Mouse (Mus musculus) ovary, postnatal 14 days (tissue): ENCODE data around the gene Siae.

Experiments
- DNase-seq: peaks from one replicate; pipeline ENCODE4 v3.0.0; 2022; ENCODE audit warnings: low spot score

The Siae gene

GRCm38 (mm10) chr9:37540701-37541575 lies 14.6 kb upstream of the Siae start:
- no peak for DNase-seq

GRCm38 (mm10) chr9:37541851-37542642 lies 13.5 kb upstream of the Siae start:
- no peak for DNase-seq

DNA sequence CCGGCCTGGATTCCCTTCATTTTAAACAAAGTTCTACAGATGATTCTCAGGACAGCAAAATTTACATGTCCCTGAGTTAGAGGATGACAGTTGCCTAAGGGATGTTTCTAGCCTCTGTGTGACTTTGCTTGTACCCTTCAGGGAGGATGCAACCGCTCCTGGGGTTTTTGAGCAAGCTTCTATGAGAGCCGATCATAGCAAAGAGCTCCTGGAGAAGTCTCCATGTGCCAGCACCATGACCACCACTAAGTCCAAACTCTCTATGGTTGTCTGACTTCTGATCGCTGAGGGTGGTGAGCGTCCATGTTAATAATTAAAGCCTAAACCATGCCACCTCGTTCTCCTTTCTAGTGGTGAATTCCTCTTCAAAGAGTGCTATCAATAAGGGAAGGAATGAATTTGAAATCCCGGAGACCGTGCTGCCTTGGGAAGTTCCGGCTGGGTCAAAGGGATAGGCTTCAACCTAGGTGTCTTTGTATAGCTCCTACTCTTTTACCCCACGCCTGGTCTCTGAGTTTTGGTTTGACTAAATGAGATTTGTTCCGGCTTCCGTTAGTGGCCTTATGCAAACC lies 11.5 kb upstream of the Siae start:
- no peak for DNase-seq

DNA sequence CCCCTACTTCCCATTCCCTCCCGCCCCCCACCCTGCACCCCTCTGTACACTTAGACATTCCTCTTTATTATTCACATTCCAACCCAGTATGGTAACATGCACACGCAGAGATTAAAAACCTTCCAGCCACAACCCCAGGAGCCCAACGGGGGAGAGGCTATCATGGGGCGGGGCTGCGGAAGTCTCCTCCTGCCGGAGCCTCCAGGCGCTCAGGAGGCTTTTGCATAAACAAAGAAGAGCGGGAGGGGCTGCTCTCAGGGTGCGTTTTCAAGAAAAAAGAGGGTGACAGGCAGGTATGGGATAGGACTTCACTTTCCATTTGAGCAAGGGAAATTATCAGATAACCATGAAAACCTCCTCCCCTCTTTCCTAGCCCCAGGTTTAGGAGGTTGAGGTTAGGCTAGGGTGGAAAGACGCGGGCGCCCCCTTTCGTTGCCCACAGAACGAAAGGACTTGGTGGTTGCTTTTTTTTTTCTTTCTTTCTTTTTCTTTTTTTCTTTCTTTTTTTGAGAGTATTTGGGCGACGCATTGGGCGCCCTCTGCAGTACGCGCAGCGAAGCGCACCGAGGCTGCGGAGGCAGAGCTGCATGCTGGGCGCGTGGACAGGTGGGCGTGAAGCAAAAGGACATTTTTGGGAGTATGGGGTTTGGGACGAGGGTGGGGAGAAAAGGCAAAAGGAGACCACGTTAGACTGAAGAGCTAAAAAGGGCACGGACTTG lies 10.9 kb upstream of the Siae start:
- DNase-seq, result peak; percentile 65

GRCm38 (mm10) chr9:37545166-37545610 lies 10.3 kb upstream of the Siae start:
- DNase-seq, result no peak

DNA sequence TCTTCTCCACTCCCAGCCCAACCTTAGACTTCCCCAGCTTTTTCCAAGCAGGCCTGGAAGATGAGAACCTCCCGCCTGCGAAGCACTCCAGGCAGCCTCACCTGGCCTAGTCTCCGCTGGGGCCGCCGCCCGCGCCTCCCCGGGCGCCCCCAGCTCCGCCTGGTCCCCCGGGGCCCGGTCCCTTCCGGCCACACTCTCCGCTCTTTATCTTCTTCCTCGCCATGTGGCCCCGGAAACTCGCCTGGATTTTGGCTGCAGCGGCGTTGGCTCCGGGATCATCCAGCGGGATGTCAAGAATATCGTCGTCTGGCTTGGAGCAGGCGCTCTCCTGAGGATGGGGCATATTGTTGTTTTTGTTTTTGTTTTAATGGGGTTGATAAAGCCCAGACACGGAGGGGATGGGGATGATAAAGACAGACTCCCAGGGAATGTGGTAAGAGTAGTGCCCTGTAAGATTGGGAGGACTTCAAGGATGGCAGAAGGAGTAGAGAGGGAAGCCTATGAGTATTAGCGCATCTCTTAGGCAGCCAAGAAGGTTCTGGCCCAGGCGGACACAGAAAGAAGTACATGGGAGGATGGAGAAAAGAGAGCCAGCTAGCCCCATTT lies 9.5 kb upstream of the Siae start:
- no peak for DNase-seq

GRCm38 (mm10) chr9:37546889-37547288 lies 8.6 kb upstream of the Siae start:
- DNase-seq, result no peak

GRCm38 (mm10) chr9:37550435-37550834 lies 5.1 kb upstream of the Siae start:
- no peak for DNase-seq

- no peak for DNase-seq
Measured at GRCm38 (mm10) chr9:37551751-37552531, 3.6 kb upstream of the Siae start.

DNA sequence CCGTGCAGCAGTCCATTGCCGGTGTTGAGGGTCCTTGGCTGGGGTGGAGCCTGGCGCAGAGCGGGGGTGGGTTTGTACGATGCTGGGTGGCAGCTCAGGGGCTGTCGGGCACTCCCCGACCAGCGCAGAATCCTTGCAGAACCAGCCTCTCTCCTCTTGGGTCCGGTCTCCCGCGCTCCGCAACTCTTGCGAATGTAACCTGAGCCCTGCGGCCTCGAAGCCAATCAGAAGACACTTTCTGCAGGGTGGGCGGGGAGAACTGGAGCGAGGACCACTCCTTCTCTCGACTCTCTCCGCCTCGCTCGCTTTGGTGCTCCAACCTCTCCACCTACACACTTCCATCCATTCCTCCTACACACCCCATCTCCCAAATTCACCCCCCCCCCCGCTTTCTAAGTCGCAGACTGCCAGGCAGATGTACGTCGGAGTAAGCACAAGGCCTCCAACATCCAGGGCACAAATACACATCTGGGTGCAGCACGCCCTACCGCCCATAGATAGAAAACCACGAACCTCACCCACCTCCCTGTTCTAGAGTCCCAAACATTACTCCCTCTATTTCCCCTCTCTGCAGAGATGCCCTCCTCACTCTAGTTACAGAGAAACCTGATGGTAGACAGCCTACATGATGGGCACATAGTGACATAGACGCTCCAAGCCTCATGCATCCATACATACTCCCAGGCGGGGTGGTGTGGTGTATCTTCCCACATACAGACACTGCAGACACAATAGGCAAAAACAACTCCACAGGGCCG lies 2.8 kb upstream of the Siae start, which contains the start of gene Nrgn:
Gene Nrgn (minus strand): TSS at position 369 of the 758 bp plus-strand sequence.
- peak; percentile 76 for DNase-seq

GRCm38 (mm10) chr9:37554279-37554678 lies 1.2 kb upstream of the Siae start:
- DNase-seq, result no peak

DNA sequence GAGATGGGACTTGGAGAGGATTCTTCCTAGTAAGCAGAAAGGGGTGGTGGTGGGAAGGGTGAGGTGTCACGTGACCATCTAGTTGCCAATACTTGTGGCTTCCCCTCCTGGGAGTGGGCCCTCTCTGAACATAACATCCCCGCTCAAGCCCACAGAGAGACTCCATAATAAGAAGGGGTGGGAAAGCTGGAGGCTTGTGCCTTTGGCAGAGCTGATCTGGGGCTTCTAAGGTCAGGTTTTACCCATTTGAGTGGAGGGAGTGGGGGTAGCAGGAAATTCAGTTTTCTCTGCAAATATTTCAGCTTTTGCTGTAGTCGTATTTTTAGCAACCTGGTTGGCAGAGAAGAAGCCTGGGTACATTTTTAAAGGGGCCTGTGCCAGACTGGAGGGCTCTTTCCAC lies 868 bp downstream of the Siae start:
- no peak for DNase-seq

DNA sequence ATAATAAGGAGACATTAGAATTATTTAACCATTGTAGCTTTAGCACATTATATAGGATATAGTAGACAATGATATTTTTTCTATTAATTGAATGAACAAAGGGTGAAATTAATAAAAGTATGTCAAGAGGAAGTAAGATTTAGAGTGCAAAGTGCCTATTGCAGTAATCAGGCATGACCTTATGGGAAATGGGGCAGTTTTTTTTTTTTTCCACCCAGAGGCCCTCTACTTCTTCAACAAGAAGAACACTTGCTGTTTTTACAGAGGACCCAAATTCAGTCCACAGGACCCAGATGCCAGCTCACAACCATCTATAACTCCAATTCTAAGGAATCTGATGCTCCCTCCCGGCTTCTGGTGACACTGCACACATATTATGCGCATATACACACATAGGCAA lies 5.1 kb downstream of the Siae start:
- no peak for DNase-seq

GRCm38 (mm10) chr9:37563805-37564204 lies 8.3 kb downstream of the Siae start:
- DNase-seq, result no peak

DNA sequence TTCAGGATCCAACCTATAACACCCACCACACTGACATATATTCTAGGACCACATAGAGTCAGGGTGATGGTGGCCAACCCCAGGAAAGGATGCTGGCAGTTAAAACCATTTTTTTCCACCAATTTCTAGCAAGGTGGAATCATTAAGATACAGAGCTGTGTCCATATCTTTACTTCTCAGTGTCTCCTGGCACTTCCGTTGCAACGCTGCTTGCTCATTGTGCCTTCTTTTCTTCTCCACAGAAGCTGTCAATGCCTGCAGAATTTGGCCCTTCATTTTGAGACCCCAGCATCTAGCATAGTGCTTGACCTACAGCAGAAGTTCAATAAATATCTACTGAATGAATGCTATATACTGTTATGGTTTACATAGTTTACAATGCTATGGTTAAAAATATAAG lies 11.5 kb downstream of the Siae start:
- no peak for DNase-seq

- DNase-seq, result no peak
Measured at GRCm38 (mm10) chr9:37567454-37567853, 12.0 kb downstream of the Siae start.

GRCm38 (mm10) chr9:37567892-37568604 lies 12.6 kb downstream of the Siae start:
- peak; percentile 27 for DNase-seq

DNA sequence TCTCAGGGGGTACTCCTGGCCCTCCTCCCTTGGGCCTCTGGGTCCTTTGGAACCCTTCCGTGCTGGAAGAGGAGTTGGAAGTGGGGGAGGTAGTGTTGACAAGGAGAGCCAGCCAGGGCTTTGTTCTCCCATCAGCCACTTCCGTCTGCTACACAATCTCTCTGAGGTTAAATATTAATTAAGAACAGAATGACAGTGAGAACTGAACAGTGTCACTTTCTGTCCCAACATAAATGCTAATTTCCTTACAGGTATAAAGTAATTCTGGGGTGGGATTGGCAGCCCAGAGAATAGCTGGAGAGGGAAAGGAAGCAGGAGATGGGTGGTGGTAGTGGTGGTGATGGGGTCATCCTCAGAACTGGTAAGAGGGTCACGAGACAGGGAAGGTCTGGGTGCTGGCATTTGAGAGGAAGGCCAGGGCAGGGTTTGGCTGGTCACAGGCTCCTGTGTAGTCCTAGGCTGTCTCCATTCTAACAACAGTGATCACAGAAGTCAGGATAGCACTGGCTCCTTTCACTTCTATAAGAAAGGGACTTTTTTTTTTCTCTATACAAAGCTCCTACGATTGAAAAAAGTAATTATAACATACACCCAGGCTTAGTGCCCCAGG lies 13.2 kb downstream of the Siae start:
- DNase-seq, result no peak
